Mouse (Mus musculus) G1E-ER4 (cell line): ENCODE results near the gene Sntb2. TPM values are rescaled to one million over a fixed set of nuclear protein-coding genes. Genes with fewer than 3 reads are reported as not detected.

Experiments used
- GATA1 ChIP-seq: IDR thresholded peaks from one replicate; pipeline ENCODE4 v1.8.0; 2012; ENCODE audit warnings: low read length, inconsistent platforms
- polyA plus RNA-seq: library from polyadenylated mRNA; stranded (reverse); fragments of >175 nt; gene quantifications from 2 replicates; pipeline ENCODE4 v1.2.3, GENCODE M21; 2012

The Sntb2 gene
- polyA plus RNA-seq, 1 experiment, result 8.2 TPM

DNA sequence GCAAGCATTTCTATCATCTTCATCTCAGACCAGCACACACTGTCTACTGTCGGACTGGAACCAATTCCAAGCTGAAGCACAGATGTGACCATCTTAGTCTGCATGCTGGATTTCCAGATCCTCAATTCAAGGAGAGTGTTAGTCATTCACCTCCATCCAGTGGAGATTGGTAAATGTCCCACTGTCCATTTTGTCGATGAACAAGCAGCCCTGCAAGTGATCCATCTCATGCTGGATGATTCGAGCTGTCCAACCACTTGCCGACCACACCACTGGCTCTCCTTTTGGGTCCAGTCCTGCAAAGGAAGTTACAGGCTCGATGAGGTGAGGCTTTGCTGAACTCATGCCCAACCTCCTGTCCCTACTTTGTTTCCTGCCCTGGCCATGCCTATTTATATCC, 111.4 kb downstream of the Sntb2 start:
- TF ChIP-seq GATA1, result no peak

DNA sequence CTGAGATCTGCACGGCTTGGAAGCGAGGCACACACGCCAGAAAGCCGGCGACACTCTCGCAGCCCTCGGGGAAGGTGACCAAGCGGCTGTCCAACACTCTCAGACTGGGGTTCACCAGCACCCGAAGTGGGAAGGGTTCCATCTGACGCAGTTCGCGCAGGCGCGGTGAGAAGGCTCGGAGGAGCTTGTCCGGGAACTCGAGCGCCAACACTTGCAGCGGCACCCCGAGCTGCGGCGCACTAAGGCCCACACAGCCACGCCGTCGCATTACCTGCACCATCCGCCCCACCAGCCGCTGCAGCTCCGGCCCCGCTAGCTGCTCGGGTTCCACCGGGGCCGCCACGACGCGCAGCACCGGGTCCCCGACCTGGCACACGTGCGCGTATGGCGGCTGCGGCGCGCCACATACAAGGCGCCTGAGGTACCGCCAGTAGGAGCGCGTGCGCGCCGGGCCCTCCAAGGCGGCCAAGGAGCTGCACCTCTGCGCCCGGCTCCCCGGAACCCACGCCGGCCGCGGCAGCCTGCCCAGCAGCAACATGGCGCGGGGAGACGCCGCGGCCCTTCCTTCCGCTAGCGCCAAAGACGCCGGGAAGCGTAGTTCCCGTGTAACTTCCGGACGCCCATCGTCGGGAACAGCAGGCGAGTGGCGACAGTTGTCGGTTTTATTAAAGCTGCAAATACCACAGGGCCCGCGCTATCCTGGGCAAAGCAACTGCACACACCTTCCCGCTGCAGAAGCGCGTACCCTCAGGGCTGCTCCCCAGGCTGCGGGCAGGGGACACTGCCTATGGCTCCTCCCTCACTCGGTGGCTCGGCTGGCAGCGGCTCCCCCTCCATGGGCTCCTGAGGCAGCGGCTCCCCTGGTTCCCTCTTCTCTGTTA, 112.8 kb downstream of the Sntb2 start, which contains the start of gene Pdf:
Gene Pdf, minus strand, starts transcription at position 554 of the 881 bp plus-strand sequence.
- no peak for TF ChIP-seq GATA1

DNA sequence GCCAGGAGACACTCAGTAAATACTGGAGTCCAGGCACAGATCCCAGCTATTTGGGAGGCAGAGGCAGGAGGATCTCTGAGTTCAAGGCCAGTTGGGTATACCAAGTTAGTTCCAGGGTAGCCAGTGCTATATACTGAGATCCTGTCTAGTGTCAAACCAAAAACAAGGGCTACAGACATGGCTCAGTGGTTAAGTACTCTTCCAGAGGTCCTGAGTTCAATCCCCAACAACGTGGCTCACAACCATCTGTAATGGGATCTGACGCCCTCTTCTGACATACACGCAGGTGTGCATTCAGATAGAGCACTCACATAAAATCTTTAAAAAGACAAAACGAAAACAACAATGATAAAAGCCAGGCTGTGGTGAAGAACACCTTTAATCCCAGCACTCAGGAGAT, 113.9 kb downstream of the Sntb2 start:
- TF ChIP-seq GATA1, result no peak

DNA sequence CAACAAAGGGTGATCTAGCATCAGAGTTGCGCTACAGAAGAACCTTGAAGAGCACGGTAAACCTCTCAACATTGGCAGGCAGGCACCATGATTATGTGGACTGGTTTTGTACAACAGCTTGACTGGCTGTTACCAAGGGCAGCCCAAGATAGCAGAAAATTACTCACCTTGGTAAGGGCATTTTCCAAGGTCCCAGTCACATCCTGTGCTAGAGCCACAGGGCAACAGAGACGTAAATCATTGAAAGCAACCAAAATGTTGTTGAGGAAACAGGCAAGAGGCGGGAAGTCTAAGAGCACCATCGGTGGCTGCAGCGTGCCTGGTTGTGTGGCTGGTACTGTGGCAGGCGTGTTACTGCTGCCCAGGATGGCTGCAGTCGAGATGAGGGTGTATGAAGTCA, 116.5 kb downstream of the Sntb2 start:
- TF ChIP-seq GATA1, result no peak

DNA sequence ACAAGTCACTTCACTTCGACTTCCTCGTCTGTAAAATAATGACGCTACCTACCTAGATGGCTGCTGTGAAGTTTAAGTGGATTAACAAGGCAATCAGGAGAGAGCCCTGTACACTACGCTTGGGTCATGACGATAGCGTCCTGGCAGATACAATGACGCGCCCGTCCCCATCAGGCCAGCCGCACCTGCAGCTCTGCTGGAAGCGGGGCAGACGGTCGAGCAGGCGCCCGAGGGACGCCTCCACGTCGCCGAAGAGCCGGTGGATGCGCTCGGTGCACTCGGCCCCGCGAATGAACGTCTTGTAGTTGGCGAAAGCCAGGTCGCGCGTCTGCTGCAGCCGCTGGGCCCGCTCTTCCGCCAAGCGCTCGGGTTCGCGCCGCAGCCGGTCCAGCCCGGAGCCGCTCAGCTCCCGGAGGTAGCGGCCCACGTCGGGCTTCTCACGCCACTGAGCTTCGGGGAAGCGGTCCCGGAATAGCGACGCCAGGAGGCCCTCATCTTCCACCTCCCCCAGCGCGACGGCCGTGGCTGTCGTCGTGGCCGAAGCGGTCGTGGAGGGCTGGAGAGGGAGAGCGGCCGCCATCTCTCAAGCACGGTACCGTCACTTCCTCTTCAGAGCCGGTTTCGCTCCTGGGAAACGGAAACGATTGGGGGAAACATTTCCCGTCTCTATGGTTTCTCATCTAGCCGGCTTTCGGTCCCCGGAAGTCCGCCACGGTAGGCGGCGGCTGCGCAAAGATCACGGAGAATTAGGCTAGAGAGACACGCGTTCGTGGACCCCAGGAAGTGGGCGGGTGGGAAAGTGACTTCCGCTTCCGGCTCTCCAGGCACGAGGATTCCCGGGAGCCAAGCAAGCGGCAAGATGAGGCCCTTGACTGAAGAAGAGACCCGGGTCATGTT, 120.8 kb downstream of the Sntb2 start, which contains the start of the genes Cog8 and Nip7:
Gene Cog8, minus strand, starts transcription at position 614 of the 897 bp plus-strand sequence.
Gene Nip7, plus strand, starts transcription at position 802 of the 897 bp plus-strand sequence.
- TF ChIP-seq GATA1, result no peak

DNA sequence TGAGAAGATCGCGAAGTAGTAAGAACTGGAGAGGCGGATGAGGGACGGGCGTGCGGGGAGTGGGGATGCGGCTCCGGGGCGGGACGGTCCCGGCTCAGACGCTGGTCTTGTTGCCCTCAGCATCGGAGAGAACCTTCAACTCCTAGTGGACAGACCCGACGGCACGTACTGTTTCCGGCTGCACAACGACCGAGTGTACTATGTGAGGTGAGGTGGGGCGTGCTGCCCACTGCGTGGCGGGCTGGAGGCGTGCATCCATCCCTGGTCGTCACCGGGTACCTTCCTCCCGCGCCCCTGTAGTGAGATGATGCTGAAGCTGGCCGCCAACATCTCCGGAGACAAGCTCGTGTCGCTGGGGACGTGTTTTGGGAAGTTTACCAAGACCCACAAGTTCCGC, 121.4 kb downstream of the Sntb2 start:
- no peak for TF ChIP-seq GATA1

DNA sequence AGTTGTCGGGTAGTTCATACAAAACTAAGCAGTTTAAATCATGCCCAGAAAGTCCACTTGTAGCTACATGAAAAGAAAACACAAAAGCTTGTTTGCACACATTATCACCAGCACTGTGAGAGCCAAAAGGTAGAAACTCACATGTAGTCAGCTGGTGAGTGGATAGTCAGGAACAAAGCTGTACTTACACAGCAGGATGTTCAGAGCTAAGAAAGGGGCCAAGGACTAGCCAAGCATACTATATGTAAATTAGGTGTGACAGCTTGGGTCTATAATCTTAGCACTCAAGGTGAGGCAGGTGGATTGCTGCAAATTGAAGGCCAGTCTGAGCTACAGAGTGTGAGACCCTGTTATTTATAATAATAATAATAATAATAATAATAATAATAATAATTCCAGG, 127.1 kb downstream of the Sntb2 start:
- no peak for TF ChIP-seq GATA1

DNA sequence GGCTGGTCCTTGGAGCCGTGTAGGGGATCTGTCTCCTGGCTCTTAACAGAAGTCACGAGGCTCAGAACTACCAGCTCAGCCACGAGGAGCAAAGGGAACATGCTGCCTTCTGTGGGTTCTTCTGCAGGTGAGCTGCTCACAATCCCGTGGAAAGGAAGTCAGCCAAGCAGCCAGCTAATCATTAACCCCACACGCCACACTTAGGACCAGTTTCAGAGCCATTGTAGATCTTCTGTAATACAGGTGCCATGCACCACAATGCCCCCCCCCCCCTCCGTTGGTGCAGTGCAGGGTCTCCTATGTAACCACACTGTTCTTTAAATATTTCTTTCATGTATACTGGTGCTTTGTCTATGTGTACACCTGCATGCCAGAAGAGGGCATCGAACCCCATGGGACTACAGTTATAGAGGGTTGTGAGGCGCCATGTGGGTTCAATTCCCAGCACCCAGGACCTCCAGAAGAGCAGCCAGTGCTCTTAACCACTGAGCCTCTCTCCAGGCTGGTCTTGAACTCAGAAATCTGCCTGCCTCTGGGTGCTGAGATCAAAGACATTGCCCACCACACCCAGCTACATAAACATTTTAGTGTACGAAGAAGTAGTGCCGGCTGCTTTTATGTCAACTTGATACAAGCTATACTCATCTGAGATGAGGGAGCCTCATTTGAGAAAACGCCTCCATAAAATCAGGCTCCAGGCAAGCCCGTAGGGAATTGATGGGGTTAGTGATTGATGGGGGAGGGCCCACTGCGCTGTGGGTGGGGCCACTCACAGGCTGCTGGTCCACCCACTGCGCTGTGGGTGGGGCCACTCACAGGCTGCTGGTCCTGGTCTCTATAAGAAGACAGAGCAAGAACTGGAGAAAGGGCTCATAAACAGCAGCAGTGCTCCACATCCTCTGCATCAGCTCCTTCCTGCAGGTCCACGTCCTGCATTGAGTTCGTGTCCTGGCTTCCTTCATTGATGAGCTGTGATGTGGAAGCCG, 130.3 kb downstream of the Sntb2 start, which contains the start of gene Tmed6:
Gene Tmed6, minus strand, starts transcription at position 134 of the 986 bp plus-strand sequence.
- no peak for TF ChIP-seq GATA1

Other genes starting within 250 kb of the Sntb2 start
- gene Has3, start 65.5 kb upstream of the Sntb2 start, polyA plus RNA-seq, result 0.01 and 0.11 TPM in 2 replicates
- 20.3 and 25.0 TPM in 2 replicates for gene Utp4, start 42.1 kb upstream of the Sntb2 start, polyA plus RNA-seq
- 19.5 and 34.1 TPM in 2 replicates for gene Vps4a, start 95.5 kb downstream of the Sntb2 start, polyA plus RNA-seq
- 8.1 and 13.1 TPM in 2 replicates for gene Pdf, start 112.9 kb downstream of the Sntb2 start, polyA plus RNA-seq
- gene Cog8, start 120.9 kb downstream of the Sntb2 start, polyA plus RNA-seq, result 26.1 and 36.7 TPM in 2 replicates
- 9.9 and 11.2 TPM in 2 replicates for gene Nip7, start 121.1 kb downstream of the Sntb2 start, polyA plus RNA-seq
- gene Tmed6, start 129.9 kb downstream of the Sntb2 start, polyA plus RNA-seq, result not detected in 2 replicates
- gene Terf2, start 160.8 kb downstream of the Sntb2 start, polyA plus RNA-seq, result 26.6 and 27.0 TPM in 2 replicates
- gene Cyb5b, start 214.9 kb downstream of the Sntb2 start, polyA plus RNA-seq, result 36.2 and 39.2 TPM in 2 replicates